Mouse (Mus musculus) intestine, embryonic 15.5 days (tissue): Measurements from ENCODE around the gene Rims3. TPM values are rescaled to one million over a fixed set of nuclear protein-coding genes. Genes with fewer than 3 reads are reported as not detected.

Source experiments
- polyA plus RNA-seq: library from polyadenylated mRNA; unstranded; fragments of >200 nt; fragmentation: Nextera tagmentation; extraction: Ambion mirVana; gene quantifications from 2 replicates; pipeline ENCODE4 v1.2.1, GENCODE M21; 2015

Gene Rims3
- polyA plus RNA-seq, 1 experiment from 2014 or later, result 1.4 TPM

Other genes with a start within 250 kb of the Rims3 start
- 2.4 and 2.8 TPM in 2 replicates for gene Cited4, start 188.2 kb upstream of the Rims3 start, polyA plus RNA-seq
- gene Kcnq4, start 106.2 kb upstream of the Rims3 start, polyA plus RNA-seq, result 2.2 and 2.3 TPM in 2 replicates
- 77.8 and 86.2 TPM in 2 replicates for gene Nfyc, start 23.2 kb upstream of the Rims3 start, polyA plus RNA-seq
- gene Exo5, start 70.2 kb downstream of the Rims3 start, polyA plus RNA-seq, result 23.8 and 25.3 TPM in 2 replicates
- 6.0 and 6.3 TPM in 2 replicates for gene Zfp69, start 96.9 kb downstream of the Rims3 start, polyA plus RNA-seq
- 15.1 and 16.1 TPM in 2 replicates for gene Smap2, start 162.4 kb downstream of the Rims3 start, polyA plus RNA-seq
- 11.1 and 12.0 TPM in 2 replicates for gene Col9a2, start 184.6 kb downstream of the Rims3 start, polyA plus RNA-seq
- 35.3 and 37.6 TPM in 2 replicates for gene Zmpste24, start 243.4 kb downstream of the Rims3 start, polyA plus RNA-seq